Mouse (Mus musculus) heart, postnatal 10 days (tissue): ENCODE measurements around the gene Krt12. TPM values are rescaled to one million over a fixed set of nuclear protein-coding genes. Genes with fewer than 3 reads are reported as not detected.

Source experiments
- DNase-seq, 2 experiments: peaks; one replicate each; pipeline ENCODE4 v3.0.0; 2021
- intact Hi-C: fragments of 180-260 bp; cut with DNase I; formaldehyde crosslinking; loops from one replicate; pipeline ENCODE4 v1.15.1; 2025
- total RNA-seq, 2 experiments: library from RNA; stranded (reverse); gene quantifications; 2 replicates each; pipeline ENCODE4 v1.2.3; 2021

Gene Krt12
- total RNA-seq, 2 experiments from 2014 or later, result not detected

DNA sequence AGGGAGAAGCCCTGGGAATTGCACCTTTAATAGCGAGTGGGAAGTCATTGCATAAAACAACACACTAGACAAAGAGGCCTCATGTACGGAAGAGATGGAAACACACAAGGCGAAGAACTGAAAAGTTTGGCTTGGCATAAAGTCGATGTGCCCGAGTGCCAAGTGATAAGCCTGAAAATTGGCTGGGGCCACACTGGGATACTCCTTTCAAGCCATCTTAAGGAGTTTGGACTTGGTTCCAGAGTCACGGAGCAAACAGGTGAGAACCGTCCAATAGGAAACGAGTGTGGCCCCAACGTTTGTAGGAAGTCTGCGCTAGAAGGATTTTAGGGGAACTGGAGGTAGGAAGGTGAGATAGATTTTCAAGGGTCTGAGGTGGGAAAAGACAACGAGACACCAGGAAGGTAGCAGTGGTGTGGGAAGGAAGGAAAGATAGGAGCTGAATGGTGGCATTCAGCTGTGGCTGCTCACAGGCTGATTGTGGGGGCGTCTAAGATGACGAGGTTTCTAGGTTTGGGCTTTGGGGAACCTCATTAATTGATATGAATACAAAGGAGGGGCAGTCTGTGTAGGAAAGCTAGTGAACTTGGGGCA lies 22.0 kb downstream of the Krt12 start:
- DNase-seq, result no peak
- intact Hi-C loops, result no loop called here

DNA sequence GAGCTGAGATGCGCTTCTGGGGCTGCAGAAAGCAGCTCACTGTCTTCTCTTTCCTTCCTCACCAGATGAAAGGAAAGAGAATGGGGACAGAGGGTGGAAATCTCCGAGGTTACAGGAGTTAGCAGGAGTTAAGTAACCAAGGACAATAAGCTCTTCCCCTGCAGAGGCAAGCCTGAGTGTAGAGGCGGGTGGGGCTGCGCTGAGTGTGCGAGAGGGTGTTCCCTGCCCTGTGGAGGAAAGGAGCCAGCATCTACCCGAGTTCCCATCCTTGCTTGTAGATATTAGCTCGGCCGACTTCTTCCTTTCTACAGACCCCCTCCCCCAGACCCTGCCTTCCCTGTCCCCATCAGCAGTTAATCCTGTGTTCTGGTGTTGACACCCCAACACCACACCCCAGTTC lies 23.2 kb downstream of the Krt12 start:
- intact Hi-C loops, result no loop called here
- DNase-seq, result no peak

DNA sequence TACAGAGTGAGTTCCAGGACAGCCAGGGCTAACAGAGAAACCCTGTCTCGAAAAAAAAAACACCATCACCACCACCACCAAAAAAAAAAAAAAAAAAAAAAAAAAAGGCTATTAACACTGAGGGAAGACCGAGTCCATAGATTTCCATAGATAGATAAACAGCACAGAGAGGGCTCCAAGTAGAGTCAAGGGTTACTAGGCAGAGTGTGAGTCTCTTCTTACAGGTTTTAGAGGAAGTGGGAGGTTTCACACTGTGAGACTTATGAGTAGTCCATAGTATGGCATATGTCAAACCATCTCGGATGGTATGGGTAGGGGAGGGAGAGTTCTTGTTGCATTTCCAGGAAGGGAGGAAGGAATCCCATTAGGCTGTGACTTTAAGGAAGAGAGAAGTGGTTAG lies 24.0 kb downstream of the Krt12 start:
- no peak for DNase-seq
- intact Hi-C loops, result no loop called here

DNA sequence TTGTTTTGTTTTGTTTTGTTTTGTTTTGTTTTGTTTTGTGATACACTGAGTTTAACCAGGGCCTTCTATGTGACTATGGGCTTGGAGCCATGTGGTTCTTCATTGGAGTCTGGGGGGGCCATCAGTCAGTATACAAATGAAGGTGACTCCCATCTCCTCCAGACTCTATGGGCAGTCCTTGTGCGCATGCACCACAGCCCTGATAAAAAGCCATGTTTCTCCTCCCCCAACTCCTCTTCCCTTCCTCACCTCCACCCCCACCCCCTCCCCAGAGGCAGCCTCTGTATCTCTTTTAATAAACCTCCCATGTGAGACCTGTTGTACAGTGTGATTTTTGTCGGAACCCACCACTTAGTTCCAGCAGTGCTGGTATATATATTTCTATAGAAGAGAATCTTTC lies 25.4 kb downstream of the Krt12 start:
- intact Hi-C loops, result no loop called here
- no peak for DNase-seq

DNA sequence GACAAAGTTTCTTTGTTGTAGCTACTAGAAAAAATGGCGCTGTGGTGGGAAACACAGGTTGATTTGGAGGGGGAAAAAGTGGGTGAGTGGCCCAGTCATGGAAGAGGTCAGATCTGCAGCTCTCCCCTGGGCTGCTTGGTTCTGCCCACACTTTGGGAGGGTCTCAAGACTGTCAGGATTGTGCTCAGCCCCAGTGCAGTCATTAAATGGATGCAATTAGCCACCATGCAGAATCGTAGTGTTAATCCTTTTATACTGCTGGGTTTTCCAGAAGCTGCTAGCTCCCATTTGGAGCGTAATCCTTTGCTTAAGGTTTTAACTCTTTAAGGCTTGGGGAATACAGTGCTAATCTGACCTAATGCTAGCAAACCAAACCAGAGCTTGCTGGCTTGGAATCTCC lies 26.0 kb downstream of the Krt12 start:
- intact Hi-C loops, result no loop called here
- DNase-seq, result no peak

DNA sequence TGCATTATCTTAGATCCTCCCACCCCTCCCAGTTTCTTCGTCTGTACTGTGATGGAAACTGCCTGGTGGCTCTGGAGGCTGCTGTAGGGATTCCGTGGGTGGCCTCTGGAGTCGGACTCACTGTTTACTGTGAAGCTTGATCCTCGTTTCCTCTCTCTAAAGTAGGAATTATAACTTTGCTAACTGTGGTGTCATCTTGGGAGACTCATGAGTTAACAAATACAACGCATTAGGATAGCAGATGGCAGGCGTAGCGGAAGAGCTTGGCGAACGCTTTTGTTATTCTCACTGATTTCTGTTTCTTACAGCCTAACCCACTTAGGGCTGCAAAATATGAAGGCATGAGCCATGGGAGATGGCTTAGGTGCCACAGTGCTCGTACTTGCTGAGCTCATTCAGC lies 29.6 kb downstream of the Krt12 start:
- DNase-seq, result no peak
- intact Hi-C loops, result no loop called here

DNA sequence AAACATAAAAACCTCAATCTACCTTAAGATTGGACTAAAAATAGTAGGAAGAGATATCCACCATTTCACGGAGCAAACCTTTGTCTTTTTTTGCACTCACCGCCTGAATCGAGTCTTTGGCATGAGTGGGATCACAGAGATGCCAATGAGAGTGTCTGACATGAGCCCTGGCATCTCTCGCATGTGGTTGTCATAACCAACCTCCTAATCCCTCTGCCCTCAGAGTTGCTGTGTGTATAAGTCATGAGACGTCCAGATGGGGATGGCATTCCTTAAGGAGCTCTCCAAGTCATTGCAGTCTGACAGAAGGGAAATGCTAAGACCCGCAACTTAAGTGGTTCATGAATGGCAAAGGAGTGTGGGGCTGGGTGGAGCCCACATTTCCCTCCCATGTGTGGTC lies 30.7 kb downstream of the Krt12 start:
- no peak for DNase-seq
- intact Hi-C loops, result no loop called here

DNA sequence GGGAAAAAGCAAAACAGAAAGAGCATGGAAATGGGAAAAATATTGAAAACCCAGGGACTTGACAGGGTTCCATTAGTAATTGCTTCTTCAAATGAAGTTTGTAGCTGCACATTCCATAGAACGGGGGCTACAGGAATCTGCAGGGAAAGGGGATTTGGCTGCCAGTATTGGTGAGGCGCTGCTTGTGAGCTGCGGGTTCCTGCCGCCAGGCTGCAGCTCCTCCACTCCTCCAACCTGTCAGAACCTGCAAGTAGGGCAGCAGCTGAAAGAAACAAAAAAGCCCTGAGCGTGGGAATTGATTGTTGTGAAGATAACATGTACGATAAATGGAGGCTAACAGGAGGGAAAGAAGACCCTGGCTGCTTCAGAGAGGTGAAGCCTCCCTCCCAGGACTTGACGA lies 31.2 kb downstream of the Krt12 start:
- DNase-seq, result no peak
- intact Hi-C loops, result no loop called here

DNA sequence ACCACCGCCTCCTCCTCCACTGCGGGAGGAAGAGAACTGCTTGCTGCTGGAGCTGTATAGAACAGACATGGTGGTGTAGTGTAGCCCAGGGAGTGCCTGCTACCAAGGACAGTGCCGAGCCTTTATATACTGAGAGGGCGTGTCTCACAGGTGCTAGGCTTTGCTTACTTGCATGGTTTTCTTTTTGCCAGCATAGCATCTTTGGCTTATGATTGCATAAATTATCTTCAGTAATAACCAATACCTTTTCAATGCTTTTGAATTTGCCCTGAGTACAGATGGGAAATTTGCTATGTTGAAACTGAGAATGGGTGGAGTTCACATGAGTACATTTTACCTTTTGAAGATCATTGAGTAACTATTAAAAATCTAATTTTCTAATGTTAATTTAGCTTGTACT lies 32.8 kb downstream of the Krt12 start, which contains the start of gene Krt10:
TSS of gene Krt10 (minus strand) at position 101 of the 400 bp plus-strand sequence.
- intact Hi-C loops, result no loop called here
- DNase-seq, result no peak

DNA sequence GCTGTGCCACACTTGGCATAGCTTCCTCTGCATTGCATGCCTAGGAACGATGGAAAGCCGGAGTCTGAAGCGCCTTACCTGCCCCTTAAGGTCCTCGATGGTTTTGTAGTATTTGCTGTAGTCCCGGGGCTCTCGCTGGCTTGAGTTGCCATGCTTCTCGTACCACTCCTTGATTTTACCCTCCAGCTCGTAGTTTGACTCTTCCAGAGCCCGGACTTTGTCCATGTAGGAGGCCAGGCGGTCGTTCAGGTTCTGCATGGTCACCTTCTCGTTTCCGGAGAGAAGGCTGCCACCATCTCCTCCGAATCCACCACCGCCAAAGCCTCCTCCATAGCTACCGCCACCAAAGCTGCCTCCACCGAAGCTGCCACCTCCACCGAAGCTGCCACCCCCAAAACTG lies 33.4 kb downstream of the Krt12 start:
- DNase-seq, result no peak
- intact Hi-C loops, result no loop called here

DNA sequence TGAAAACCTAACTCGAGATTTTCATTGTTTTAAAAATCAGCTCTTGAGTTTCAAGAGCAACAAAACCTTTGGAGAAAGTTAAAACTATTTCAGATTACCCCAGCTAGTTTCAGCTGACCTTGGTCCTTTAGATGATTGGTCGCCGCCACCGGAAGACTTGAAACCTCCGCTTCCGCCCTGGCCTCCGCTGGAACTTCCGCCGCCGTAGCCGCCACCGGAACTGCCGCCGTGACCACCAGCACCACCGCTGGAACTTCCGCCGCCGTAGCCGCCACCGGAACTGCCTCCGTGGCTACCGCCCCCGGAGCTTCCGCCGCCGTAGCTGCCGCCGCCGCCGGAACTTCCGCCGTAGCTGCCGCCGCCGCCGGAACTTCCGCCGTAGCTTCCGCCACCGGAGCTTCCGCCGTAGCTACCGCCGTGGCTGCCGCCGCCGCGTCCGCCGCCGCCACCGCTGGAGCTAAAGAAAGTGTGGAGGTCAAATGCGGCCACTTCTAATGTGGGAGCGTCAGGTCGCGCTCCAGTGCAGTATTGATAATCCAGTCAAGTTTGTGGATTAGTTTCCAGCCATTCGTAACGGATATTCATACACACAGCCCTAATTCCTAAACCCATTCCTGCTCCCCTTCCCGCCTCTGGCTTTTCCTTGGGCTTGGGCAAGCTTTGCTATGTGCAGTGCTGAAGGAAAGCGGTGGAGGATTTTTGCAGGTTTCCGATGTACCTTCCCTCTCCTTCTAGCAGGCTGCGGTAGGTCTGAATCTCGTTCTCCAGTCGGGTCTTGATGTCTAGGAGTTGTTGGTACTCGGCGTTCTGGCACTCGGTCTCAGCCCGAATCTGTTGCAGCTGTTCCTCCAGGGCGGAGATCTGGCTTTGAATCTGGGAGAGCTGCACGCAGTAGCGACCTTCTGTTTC lies 36.0 kb downstream of the Krt12 start:
- intact Hi-C loops, result no loop called here
- peak; percentile 94 for DNase-seq

DNA sequence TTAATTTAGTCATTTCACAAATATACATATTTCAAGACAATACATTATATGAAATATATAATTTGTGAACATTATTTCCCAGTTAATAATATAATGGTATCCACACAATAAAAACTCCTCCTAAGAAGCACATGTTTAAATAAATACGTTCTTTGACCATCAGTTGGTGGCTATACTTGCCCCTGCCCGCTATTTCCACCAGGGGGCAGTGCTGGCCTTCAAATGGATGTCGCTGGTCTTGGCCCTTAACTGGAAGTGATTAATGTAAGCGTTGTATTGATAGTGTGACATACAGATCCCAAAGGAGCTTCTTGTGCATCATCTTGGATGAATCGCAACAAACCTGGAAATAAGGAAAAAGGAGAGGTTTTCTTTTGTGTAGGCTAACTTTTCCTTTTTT lies 42.5 kb downstream of the Krt12 start:
- peak; percentile 71 to 84 for DNase-seq
- intact Hi-C loops, result loop anchor here (1.0 to 5.0 kb wide), 3 partner anchors 84 to 903 kb away; no protein-coding TSS in a partner anchor

DNA sequence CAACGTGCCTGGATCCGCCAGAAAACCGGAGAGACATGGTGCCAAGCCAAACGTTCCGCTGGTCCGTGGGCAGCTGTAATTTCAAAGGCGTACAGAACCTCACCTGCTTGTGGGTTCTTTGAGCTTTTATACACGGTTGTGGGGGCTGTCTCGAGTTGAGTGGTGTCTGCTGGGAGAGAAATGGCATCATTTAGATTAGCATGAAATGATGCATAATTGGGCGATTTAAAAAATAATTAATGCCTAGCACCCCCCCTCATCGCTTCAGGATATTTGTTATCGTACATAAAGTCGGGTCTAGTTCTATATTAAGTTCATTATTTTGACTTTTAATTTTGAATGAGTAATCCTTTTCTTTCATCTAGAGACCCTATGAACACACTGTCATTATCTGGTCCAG lies 47.3 kb downstream of the Krt12 start, which contains the start of gene Krt28:
TSS of gene Krt28 (minus strand) at position 101 of the 400 bp plus-strand sequence.
- intact Hi-C loops, result loop anchor here (5.0 kb wide), 2 partner anchors 202 to 907 kb away; no protein-coding TSS in a partner anchor
- no peak for DNase-seq

DNA sequence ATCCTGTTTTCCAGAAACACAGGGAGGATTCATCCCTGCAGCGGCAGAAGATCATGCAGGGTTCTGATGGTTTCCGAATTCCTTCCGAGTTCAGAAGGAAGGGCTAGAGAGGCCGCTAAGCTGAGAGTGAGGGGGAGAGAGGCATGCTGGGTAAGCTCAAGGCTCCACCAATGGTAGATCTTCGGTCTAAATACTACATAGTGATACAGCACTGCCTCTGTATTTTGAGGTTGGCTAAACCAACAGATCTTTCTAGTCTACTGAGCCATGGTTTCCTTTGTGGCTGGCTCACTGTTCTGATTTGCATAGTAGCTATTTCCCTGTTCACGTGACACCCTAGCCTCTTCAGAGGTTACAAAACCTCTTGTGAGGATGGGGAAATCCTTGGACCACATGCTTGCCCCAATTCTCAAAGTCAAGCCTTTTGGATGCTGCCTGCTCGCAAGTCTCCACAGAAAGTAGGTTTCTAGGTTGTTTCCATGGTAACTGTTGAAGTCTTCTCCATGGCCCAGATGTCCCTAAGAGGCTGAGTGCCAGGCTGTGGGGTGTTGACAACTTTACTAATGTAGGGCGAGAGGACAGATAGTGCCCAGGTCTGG lies 52.1 kb downstream of the Krt12 start:
- intact Hi-C loops, result no loop called here
- DNase-seq, result no peak

DNA sequence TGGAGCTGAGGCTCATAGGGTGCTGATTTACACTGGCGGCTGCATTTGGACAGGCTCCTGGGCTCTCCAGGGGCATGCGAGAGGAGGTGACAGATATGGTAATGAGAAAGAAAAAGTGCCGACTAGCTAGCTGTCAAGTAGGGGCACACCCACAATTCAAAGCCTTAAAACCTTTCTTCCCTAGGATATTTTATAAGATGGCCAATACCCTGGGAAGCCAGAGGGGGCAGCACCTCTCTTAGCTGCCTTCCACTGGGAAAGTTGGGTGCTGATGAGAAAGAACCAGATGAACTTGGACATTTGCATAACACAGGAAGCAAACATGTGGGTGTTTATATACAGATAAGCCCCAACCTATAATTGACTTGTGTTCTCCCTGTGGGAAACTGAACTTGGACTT lies 52.8 kb downstream of the Krt12 start:
- intact Hi-C loops, result no loop called here
- DNase-seq, result peak in 1 of 2 experiments; percentile 16

DNA sequence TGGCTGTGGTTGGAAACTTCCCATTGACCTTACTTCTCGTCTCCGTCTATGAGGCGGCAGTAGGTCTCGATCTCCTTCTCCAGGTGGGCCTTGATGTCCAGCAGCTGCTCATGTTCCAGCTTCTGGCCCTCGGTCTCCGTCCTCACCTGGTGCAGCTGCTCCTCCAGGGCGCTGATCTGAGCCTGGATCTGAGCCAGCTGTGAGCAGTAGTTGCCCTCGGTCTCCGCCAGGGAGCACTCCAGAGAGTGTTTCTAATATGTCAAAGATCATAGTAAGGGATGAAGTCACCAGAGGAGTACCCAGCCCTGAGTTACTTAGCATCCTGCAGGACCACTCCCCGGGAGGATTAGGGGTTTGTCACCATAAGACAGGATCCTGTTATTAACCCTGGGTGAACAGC lies 55.3 kb downstream of the Krt12 start:
- intact Hi-C loops, result no loop called here
- DNase-seq, result peak; percentile 8 to 33

Other genes with a start within 250 kb of the Krt12 start
- gene Smarce1, start 191.2 kb downstream of the Krt12 start, total RNA-seq, result 10 to 100 TPM; 68.3 to 76.9 TPM
- 10 to 100 TPM; 12.6 to 18.9 TPM for gene Krt222, start 178.2 kb downstream of the Krt12 start, total RNA-seq
- gene Krt24, start 137.0 kb downstream of the Krt12 start, total RNA-seq, result not detected
- gene Krt25, start 99.3 kb downstream of the Krt12 start, total RNA-seq, result not detected
- gene Krt26, start 84.3 kb downstream of the Krt12 start, total RNA-seq, result not detected
- not detected for gene Krt27, start 71.2 kb downstream of the Krt12 start, total RNA-seq
- not detected for gene Krt28, start 47.4 kb downstream of the Krt12 start, total RNA-seq
- gene Krt10, start 32.9 kb downstream of the Krt12 start, total RNA-seq, result 1 to 10 TPM; 6.8 to 9.7 TPM
- gene Krt20, start 15.9 kb upstream of the Krt12 start, total RNA-seq, result under 1 TPM; 0.26 to 0.30 TPM
- under 1 TPM in 1 of 2 experiments, not detected in 1; 0.17 TPM for gene Krt23, start 70.9 kb upstream of the Krt12 start, total RNA-seq
- not detected for gene Krt39, start 99.1 kb upstream of the Krt12 start, total RNA-seq
- not detected for gene Krt40, start 120.9 kb upstream of the Krt12 start, total RNA-seq
- not detected for gene Krtap3-3, start 128.6 kb upstream of the Krt12 start, total RNA-seq
- gene Krtap3-2, start 134.6 kb upstream of the Krt12 start, total RNA-seq, result not detected
- not detected for gene Gm11939, start 137.2 kb upstream of the Krt12 start, total RNA-seq
- not detected for gene Krtap3-1, start 144.4 kb upstream of the Krt12 start, total RNA-seq
- gene Krtap1-5, start 158.8 kb upstream of the Krt12 start, total RNA-seq, result not detected
- not detected for gene Krtap1-4, start 161.4 kb upstream of the Krt12 start, total RNA-seq
- not detected for gene Krtap1-3, start 169.1 kb upstream of the Krt12 start, total RNA-seq
- not detected for gene Krtap9-3, start 175.8 kb upstream of the Krt12 start, total RNA-seq
- gene Gm11938, start 181.0 kb upstream of the Krt12 start, total RNA-seq, result not detected
- gene Gm11937, start 187.9 kb upstream of the Krt12 start, total RNA-seq, result not detected
- not detected for gene Krtap2-4, start 192.6 kb upstream of the Krt12 start, total RNA-seq
- not detected for gene Gm11562, start 198.2 kb upstream of the Krt12 start, total RNA-seq
- gene Krtap4-1, start 206.0 kb upstream of the Krt12 start, total RNA-seq, result not detected
- not detected for gene Krtap4-2, start 212.8 kb upstream of the Krt12 start, total RNA-seq
- not detected for gene Krtap4-7, start 221.8 kb upstream of the Krt12 start, total RNA-seq
- gene Gm11555, start 228.0 kb upstream of the Krt12 start, total RNA-seq, result not detected
- not detected for gene Gm11563, start 236.7 kb upstream of the Krt12 start, total RNA-seq
- gene Krtap4-6, start 243.7 kb upstream of the Krt12 start, total RNA-seq, result not detected